Mouse (Mus musculus): ENCODE measurements at regions not wholly inside any gene's neighbourhood (a gene's known extent, or its start where the extent isn't known, plus 50 kb on each side); places are given as distances from the start of the nearest gene placed in this dataset.

DNA sequence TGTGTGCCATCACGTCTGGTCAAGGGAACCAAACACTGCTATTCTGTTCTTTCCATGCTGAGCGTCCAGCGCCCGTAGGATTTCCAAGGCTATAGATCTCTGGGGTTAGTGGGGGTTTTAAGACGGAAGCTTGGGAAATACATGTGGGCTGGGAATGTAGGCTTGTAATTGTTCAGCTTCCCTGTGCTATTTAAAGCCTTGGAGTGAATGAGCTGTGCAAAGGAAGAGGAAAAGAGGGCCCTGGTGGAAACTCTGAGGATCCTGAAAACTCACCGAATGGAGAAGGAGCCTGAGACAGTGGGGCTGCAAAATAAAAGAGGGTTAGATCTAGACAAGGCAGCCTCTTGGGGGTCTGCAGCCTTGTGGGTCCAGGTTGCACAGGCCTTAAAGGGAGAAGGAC lies 1124.2 kb upstream of the Gulo start:
- ATAC-seq (replicated peaks; ENCODE audit: low FRiP score) (no peak), DNase-seq (ENCODE audit: low spot score) (no peak)
- no peaks in the 10 kb centered on the region for H3K9me3 ChIP-seq (ENCODE audit: control insufficient read depth, low read length)
- peaks cover 6% of the 10 kb centered on the region for H3K4me1 ChIP-seq (replicated peaks; ENCODE audit: control insufficient read depth, insufficient read depth, low read length)
- no peaks in the 10 kb centered on the region for H3K36me3 ChIP-seq (ENCODE audit: control insufficient read depth, insufficient read depth, low read length)
- no peak overlapping the region; the same call in 1 of the 2 replicates for H3K27ac ChIP-seq (ENCODE audit: low read depth, low read length)
- no peak overlapping the region for H3K9ac ChIP-seq (ENCODE audit: low read length)
- no peak overlapping the region for H3K4me2 ChIP-seq (ENCODE audit: low read depth, low read length, severe bottlenecking)
- no peaks in the 10 kb centered on the region for H3K27me3 ChIP-seq (ENCODE audit: control insufficient read depth, insufficient read depth, low read length)
- no peak overlapping the region for H3K4me3 ChIP-seq (ENCODE audit: low read depth, low read length)
- WGBS: 74% methylated on average over 6 of the region's 6 CpGs

GRCm38 (mm10) chr14:67127118-67127517 lies 1118.1 kb upstream of the Gulo start:
- ATAC-seq (replicated peaks; ENCODE audit: low FRiP score): peak; percentile 79

DNA sequence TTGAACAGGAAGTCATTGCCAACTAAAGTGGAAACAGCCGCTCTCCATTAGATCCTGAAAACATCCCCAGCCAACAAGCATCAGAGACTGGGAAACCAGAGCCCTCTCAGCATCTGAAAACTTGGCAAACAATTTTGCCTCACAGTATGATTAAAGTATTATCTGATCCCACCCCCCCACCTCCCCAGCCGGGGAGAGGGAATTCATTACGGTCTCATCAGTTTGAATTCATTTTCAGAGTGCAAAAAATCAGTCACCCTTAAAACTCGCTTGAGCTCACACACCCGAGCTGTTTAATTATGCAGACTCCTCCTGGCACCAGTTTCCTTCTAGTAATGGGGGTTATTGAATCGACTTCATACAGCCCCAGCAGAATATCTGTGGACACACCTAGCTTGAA lies 1117.2 kb upstream of the Gulo start:
- Histone ChIP-seq H3K27ac (ENCODE audit: low read depth, low read length) (peak overlapping the region; percentile 15; the same call in 1 of the 2 replicates), H3K9me3 (ENCODE audit: control insufficient read depth, low read length) (no peaks in the 10 kb centered on the region), H3K27me3 (ENCODE audit: control insufficient read depth, insufficient read depth, low read length) (no peaks in the 10 kb centered on the region), H3K9ac (ENCODE audit: low read length) (no peak overlapping the region), H3K4me3 (ENCODE audit: low read depth, low read length) (no peak overlapping the region), H3K36me3 (ENCODE audit: control insufficient read depth, insufficient read depth, low read length) (no peaks in the 10 kb centered on the region), H3K4me2 (ENCODE audit: low read depth, low read length, severe bottlenecking) (no peak overlapping the region), H3K4me1 (replicated peaks; ENCODE audit: control insufficient read depth, insufficient read depth, low read length) (0 out of 2 replicates have a peak, but pooled peaks cover 3% of the 10 kb centered on the region)
- ATAC-seq (replicated peaks; ENCODE audit: low FRiP score) (no peak; the same call in 1 of the 2 replicates), DNase-seq (ENCODE audit: low spot score) (no peak)
- WGBS: 29% methylated on average over 6 of the region's 6 CpGs

More at GRCm38 (mm10) chr14:67127118-67127517, 1118.1 kb upstream of the Gulo start:
- H3K27me3 ChIP-seq (ENCODE audit: control insufficient read depth, insufficient read depth, low read length): no peaks in the 10 kb centered on the region
- 51% methylated on average over 7 of the region's 7 CpGs for WGBS
- no peaks in the 10 kb centered on the region for H3K36me3 ChIP-seq (ENCODE audit: control insufficient read depth, insufficient read depth, low read length)
- H3K9ac ChIP-seq (ENCODE audit: low read length): no peak overlapping the region
- H3K4me1 ChIP-seq (replicated peaks; ENCODE audit: control insufficient read depth, insufficient read depth, low read length): 0 out of 2 replicates have a peak, but pooled peaks cover 3% of the 10 kb centered on the region
- H3K9me3 ChIP-seq (ENCODE audit: control insufficient read depth, low read length): no peaks in the 10 kb centered on the region
- DNase-seq (ENCODE audit: low spot score): peak; percentile 57
- H3K27ac ChIP-seq (ENCODE audit: low read depth, low read length): no peak overlapping the region
- H3K4me3 ChIP-seq (ENCODE audit: low read depth, low read length): no peak overlapping the region
- no peak overlapping the region for H3K4me2 ChIP-seq (ENCODE audit: low read depth, low read length, severe bottlenecking)

DNA sequence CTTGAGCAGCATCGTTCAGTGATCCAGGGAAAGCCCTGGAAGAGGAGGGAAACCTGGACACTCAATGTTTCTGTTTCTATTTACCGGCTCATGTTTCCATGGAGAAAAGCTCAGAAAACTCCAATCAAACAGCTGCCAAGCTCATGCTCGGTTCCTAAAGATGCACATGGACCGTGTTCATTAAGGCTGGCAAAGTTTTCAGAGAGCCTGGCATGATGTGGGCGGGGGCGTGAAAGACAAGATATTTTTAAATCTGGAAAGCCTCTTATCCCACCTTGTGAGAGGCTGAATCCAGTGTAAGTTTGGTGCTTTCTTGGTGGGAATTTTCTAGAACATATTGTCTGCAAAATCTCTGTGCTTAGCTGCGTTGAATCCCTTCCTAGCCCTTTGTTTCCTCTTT lies 1114.3 kb upstream of the Gulo start:
- DNase-seq (ENCODE audit: low spot score) (no peak), ATAC-seq (replicated peaks; ENCODE audit: low FRiP score) (no peak)
- Histone ChIP-seq H3K4me3 (ENCODE audit: low read depth, low read length) (no peak overlapping the region), H3K4me1 (replicated peaks; ENCODE audit: control insufficient read depth, insufficient read depth, low read length) (0 out of 2 replicates have a peak, but pooled peaks cover 3% of the 10 kb centered on the region), H3K9me3 (ENCODE audit: control insufficient read depth, low read length) (no peaks in the 10 kb centered on the region), H3K27me3 (ENCODE audit: control insufficient read depth, insufficient read depth, low read length) (no peaks in the 10 kb centered on the region), H3K27ac (ENCODE audit: low read depth, low read length) (no peak overlapping the region), H3K36me3 (ENCODE audit: control insufficient read depth, insufficient read depth, low read length) (no peaks in the 10 kb centered on the region), H3K4me2 (ENCODE audit: low read depth, low read length, severe bottlenecking) (no peak overlapping the region), H3K9ac (ENCODE audit: low read length) (no peak overlapping the region)
- WGBS: 86% methylated on average over 7 of the region's 7 CpGs
